8 mouse cellular contexts compared by ENCODE assay signal in the genomic region with DNA sequence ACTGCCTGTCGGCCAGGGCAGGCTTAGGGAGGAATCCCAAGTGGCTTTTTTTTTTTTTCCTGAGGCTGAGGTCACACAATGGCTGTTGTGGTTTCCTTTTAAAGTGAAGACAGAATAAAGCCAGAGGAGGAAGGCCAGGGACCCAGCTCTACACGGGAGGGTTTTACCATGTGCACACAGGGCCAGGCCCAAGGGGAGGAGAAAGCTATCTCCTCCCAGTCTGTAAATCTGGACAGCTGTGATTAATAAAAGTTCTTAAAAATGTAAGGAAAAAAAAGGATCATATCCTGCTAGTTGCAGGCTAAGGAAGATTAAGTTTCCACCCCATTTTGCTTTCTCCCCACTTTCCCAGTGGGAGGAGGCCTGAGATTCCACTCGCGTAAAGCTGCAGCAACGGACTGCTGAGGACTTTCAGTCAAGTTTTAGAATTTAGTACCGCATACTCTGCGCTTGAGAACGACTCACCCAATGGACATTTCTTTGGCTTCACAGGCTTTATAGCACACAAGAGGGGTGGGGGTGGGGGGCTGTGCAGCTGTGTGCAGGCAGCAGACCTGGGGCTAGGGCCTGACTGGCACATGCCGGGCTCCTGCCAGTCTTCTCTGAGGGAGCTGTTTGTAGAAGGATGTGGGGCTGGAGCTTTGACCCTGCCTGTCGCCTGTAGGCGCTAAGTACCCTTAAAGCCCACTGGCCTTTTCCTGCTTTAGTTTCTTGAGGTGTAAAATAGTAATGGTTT.
DNase-seq lines count a peak whose midpoint lies in the region; ATAC-seq and TF ChIP-seq lines count a peak whose summit lies in the region.

No protein-coding gene starts in this region.

- peaks cover 59% of the 10 kb centered on the region for H3K4me1 ChIP-seq in midbrain, embryonic 10.5 days
- H3K4me1 ChIP-seq in midbrain, postnatal 0 days (ENCODE audit: insufficient read depth, low read length), result peaks cover 25% of the 10 kb centered on the region
- peaks cover 41% of the 10 kb centered on the region for H3K4me1 ChIP-seq in intestine, embryonic 16.5 days (ENCODE audit: control insufficient read depth, insufficient read depth, low read length)
- H3K4me1 ChIP-seq in stomach, embryonic 14.5 days (ENCODE audit: control insufficient read depth, insufficient read depth, low read length), result peaks cover 56% of the 10 kb centered on the region

- no peak for ATAC-seq in midbrain, postnatal 0 days (ENCODE audit: low FRiP score)
- ATAC-seq in intestine, embryonic 16.5 days, result peak; percentile 32
- ATAC-seq in stomach, embryonic 14.5 days (ENCODE audit: insufficient number of reproducible peaks, insufficient read depth, low FRiP score, low read depth), result peak; percentile 40; the same call in 1 of the 2 replicates

- DNase-seq in embryo, embryonic 11 days, result peak; percentile 65
- no peak for DNase-seq in embryo, embryonic 10 days (ENCODE audit: low spot score)
- no peak for DNase-seq in midbrain, embryonic 10.5 days (ENCODE audit: low spot score)
- no peak for DNase-seq in midbrain, postnatal 0 days (ENCODE audit: low spot score)
- DNase-seq in right cerebral cortex, postnatal 14 days, result no peak
- DNase-seq in gastrocnemius, postnatal 14 days, result no peak

- H3K27me3 ChIP-seq in midbrain, embryonic 10.5 days (ENCODE audit: low read depth, poor library complexity, severe bottlenecking), result no peaks in the 10 kb centered on the region
- no peaks in the 10 kb centered on the region for H3K27me3 ChIP-seq in midbrain, postnatal 0 days (ENCODE audit: insufficient read depth, low read length)
- no peaks in the 10 kb centered on the region for H3K27me3 ChIP-seq in intestine, embryonic 16.5 days (replicated peaks; ENCODE audit: control insufficient read depth, insufficient read depth, low read length)
- H3K27me3 ChIP-seq in stomach, embryonic 14.5 days (ENCODE audit: control insufficient read depth, insufficient read depth, low read length), result no peaks in the 10 kb centered on the region

- H3K9me3 ChIP-seq in midbrain, embryonic 10.5 days (replicated peaks), result no peaks in the 10 kb centered on the region
- no peaks in the 10 kb centered on the region for H3K9me3 ChIP-seq in midbrain, postnatal 0 days (ENCODE audit: low read length)
- H3K9me3 ChIP-seq in intestine, embryonic 16.5 days (ENCODE audit: control insufficient read depth, low read length), result no peaks in the 10 kb centered on the region
- no peaks in the 10 kb centered on the region for H3K9me3 ChIP-seq in stomach, embryonic 14.5 days (ENCODE audit: control insufficient read depth, low read depth, low read length)

- H3K4me3 ChIP-seq in midbrain, embryonic 10.5 days, result no peak overlapping the region
- no peak overlapping the region for H3K4me3 ChIP-seq in midbrain, postnatal 0 days (ENCODE audit: low read depth, low read length)
- no peak overlapping the region for H3K4me3 ChIP-seq in intestine, embryonic 16.5 days (ENCODE audit: low read length)
- no peak overlapping the region for H3K4me3 ChIP-seq in stomach, embryonic 14.5 days (ENCODE audit: low read depth, low read length)

- no peak for TF ChIP-seq CTCF in midbrain, postnatal 0 days (IDR thresholded peaks at IDR 0.05)

- H3K9ac ChIP-seq in midbrain, postnatal 0 days (replicated peaks; ENCODE audit: low read length, poor library complexity, severe bottlenecking), result no peak overlapping the region
- H3K9ac ChIP-seq in intestine, embryonic 16.5 days (ENCODE audit: low read depth, low read length), result no peak overlapping the region
- H3K9ac ChIP-seq in stomach, embryonic 14.5 days (replicated peaks; ENCODE audit: low read depth, low read length), result no peak overlapping the region

- H3K4me2 ChIP-seq in midbrain, postnatal 0 days (ENCODE audit: low read depth, low read length, poor library complexity, severe bottlenecking), result no peak overlapping the region
- H3K4me2 ChIP-seq in intestine, embryonic 16.5 days (ENCODE audit: low read depth, low read length), result no peak overlapping the region
- peak overlapping the region; percentile 30 for H3K4me2 ChIP-seq in stomach, embryonic 14.5 days (replicated peaks; ENCODE audit: low read depth, low read length)

- WGBS in midbrain, embryonic 10.5 days, result 44% methylated on average over 11 of the region's 11 CpGs
- WGBS in midbrain, postnatal 0 days, result 33% methylated on average over 11 of the region's 11 CpGs
- WGBS in intestine, embryonic 16.5 days, result 25% methylated on average over 11 of the region's 11 CpGs
- 14% methylated on average over 11 of the region's 11 CpGs for WGBS in stomach, embryonic 14.5 days

- peak overlapping the region; percentile 81 for H3K27ac ChIP-seq in midbrain, embryonic 10.5 days (replicated peaks)
- H3K27ac ChIP-seq in midbrain, postnatal 0 days (ENCODE audit: low read depth, low read length), result no peak overlapping the region
- H3K27ac ChIP-seq in intestine, embryonic 16.5 days (ENCODE audit: low read length), result peak overlapping the region; percentile 72
- peak overlapping the region; percentile 95 for H3K27ac ChIP-seq in stomach, embryonic 14.5 days (ENCODE audit: low read length)

- intact Hi-C loops in gastrocnemius, postnatal 14 days (cut with DNase I; ENCODE audit: low total_unique reads), result no loop called here

- H3K36me3 ChIP-seq in midbrain, embryonic 10.5 days, result peaks cover 17% of the 10 kb centered on the region
- H3K36me3 ChIP-seq in midbrain, postnatal 0 days (ENCODE audit: insufficient read depth, low read length), result peaks cover 12% of the 10 kb centered on the region
- peaks cover 7% of the 10 kb centered on the region; the same call in 1 of the 2 replicates for H3K36me3 ChIP-seq in intestine, embryonic 16.5 days (ENCODE audit: control insufficient read depth, insufficient read depth, low read length)
- H3K36me3 ChIP-seq in stomach, embryonic 14.5 days (ENCODE audit: control insufficient read depth, insufficient read depth, low read length), result peaks cover 7% of the 10 kb centered on the region; the same call in 1 of the 2 replicates
